Mouse (Mus musculus): Measurements from ENCODE around the gene Epas1. TPM values are rescaled to one million over a fixed set of nuclear protein-coding genes. Genes with fewer than 3 reads are reported as not detected.
A peak's percentile ranks its signal among the peaks of the same experiment; 100 is the strongest.

The Epas1 gene
- polyA plus RNA-seq, 1 experiment from 2014 or later: 5.3 TPM

- Histone ChIP-seq H3K9ac (ENCODE audit: low read length) (no peak overlapping the region), H3K4me1 (ENCODE audit: control insufficient read depth, insufficient read depth, low read length) (no peaks in the 10 kb centered on the region), H3K4me3 (replicated peaks; ENCODE audit: low read length) (no peak overlapping the region), H3K27ac (ENCODE audit: low read length) (no peak overlapping the region), H3K4me2 (ENCODE audit: low read depth, low read length) (no peak overlapping the region), H3K27me3 (ENCODE audit: control insufficient read depth, insufficient read depth, low read length) (no peaks in the 10 kb centered on the region), H3K9me3 (replicated peaks; ENCODE audit: control insufficient read depth, low read length) (no peaks in the 10 kb centered on the region), H3K36me3 (ENCODE audit: control insufficient read depth, insufficient read depth, low read length) (no peaks in the 10 kb centered on the region)
- 58% methylated on average over 9 of the region's 9 CpGs for WGBS
- no peak for ATAC-seq (ENCODE audit: insufficient read depth, low FRiP score)
Observed at GRCm38 (mm10) chr17:86850700-86851337, 97.3 kb downstream of the Epas1 start.

GRCm38 (mm10) chr17:86851782-86852181, 98.3 kb downstream of the Epas1 start:
- no peak overlapping the region for H3K4me3 ChIP-seq (replicated peaks; ENCODE audit: low read length)
- H3K27ac ChIP-seq (ENCODE audit: low read length): no peak overlapping the region
- ATAC-seq (ENCODE audit: insufficient read depth, low FRiP score): no peak
- no peaks in the 10 kb centered on the region for H3K27me3 ChIP-seq (ENCODE audit: control insufficient read depth, insufficient read depth, low read length)
- no peaks in the 10 kb centered on the region for H3K36me3 ChIP-seq (ENCODE audit: control insufficient read depth, insufficient read depth, low read length)
- no peaks in the 10 kb centered on the region for H3K9me3 ChIP-seq (replicated peaks; ENCODE audit: control insufficient read depth, low read length)
- no peaks in the 10 kb centered on the region for H3K4me1 ChIP-seq (ENCODE audit: control insufficient read depth, insufficient read depth, low read length)
- no peak overlapping the region for H3K9ac ChIP-seq (ENCODE audit: low read length)
- 83% methylated on average over 2 of the region's 2 CpGs for WGBS
- no peak overlapping the region for H3K4me2 ChIP-seq (ENCODE audit: low read depth, low read length)

GRCm38 (mm10) chr17:86852591-86853031, 99.1 kb downstream of the Epas1 start:
- Histone ChIP-seq H3K27me3 (ENCODE audit: control insufficient read depth, insufficient read depth, low read length) (no peaks in the 10 kb centered on the region), H3K4me2 (ENCODE audit: low read depth, low read length) (no peak overlapping the region), H3K27ac (ENCODE audit: low read length) (no peak overlapping the region), H3K9ac (ENCODE audit: low read length) (no peak overlapping the region), H3K9me3 (replicated peaks; ENCODE audit: control insufficient read depth, low read length) (no peaks in the 10 kb centered on the region), H3K36me3 (ENCODE audit: control insufficient read depth, insufficient read depth, low read length) (no peaks in the 10 kb centered on the region), H3K4me1 (ENCODE audit: control insufficient read depth, insufficient read depth, low read length) (no peaks in the 10 kb centered on the region), H3K4me3 (replicated peaks; ENCODE audit: low read length) (no peak overlapping the region)
- 68% methylated on average over 13 of the region's 13 CpGs for WGBS
- ATAC-seq (ENCODE audit: insufficient read depth, low FRiP score): no peak

GRCm38 (mm10) chr17:86870586-86870985, 117.1 kb downstream of the Epas1 start:
- Histone ChIP-seq H3K9me3 (replicated peaks; ENCODE audit: control insufficient read depth, low read length) (no peaks in the 10 kb centered on the region), H3K27me3 (ENCODE audit: control insufficient read depth, insufficient read depth, low read length) (no peaks in the 10 kb centered on the region), H3K9ac (ENCODE audit: low read length) (no peak overlapping the region), H3K4me1 (ENCODE audit: control insufficient read depth, insufficient read depth, low read length) (no peaks in the 10 kb centered on the region), H3K4me3 (replicated peaks; ENCODE audit: low read length) (no peak overlapping the region), H3K27ac (ENCODE audit: low read length) (no peak overlapping the region), H3K36me3 (ENCODE audit: control insufficient read depth, insufficient read depth, low read length) (no peaks in the 10 kb centered on the region), H3K4me2 (ENCODE audit: low read depth, low read length) (no peak overlapping the region)
- no peak for ATAC-seq (ENCODE audit: insufficient read depth, low FRiP score)
- 86% methylated on average over 8 of the region's 8 CpGs for WGBS

GRCm38 (mm10) chr17:86872643-86873042, 119.1 kb downstream of the Epas1 start:
- no peak for ATAC-seq (ENCODE audit: insufficient read depth, low FRiP score)
- no peak overlapping the region for H3K9ac ChIP-seq (ENCODE audit: low read length)
- no peak overlapping the region for H3K4me3 ChIP-seq (replicated peaks; ENCODE audit: low read length)
- no peaks in the 10 kb centered on the region for H3K36me3 ChIP-seq (ENCODE audit: control insufficient read depth, insufficient read depth, low read length)
- 60% methylated on average over 6 of the region's 6 CpGs for WGBS
- H3K27me3 ChIP-seq (ENCODE audit: control insufficient read depth, insufficient read depth, low read length): no peaks in the 10 kb centered on the region
- no peak overlapping the region for H3K4me2 ChIP-seq (ENCODE audit: low read depth, low read length)
- no peak overlapping the region for H3K27ac ChIP-seq (ENCODE audit: low read length)
- H3K4me1 ChIP-seq (ENCODE audit: control insufficient read depth, insufficient read depth, low read length): no peaks in the 10 kb centered on the region
- no peaks in the 10 kb centered on the region for H3K9me3 ChIP-seq (replicated peaks; ENCODE audit: control insufficient read depth, low read length)

- H3K27ac ChIP-seq (ENCODE audit: low read length): no peak overlapping the region
- peak; percentile 29; the same call in 1 of the 2 replicates for ATAC-seq (ENCODE audit: insufficient read depth, low FRiP score)
- no peaks in the 10 kb centered on the region for H3K36me3 ChIP-seq (ENCODE audit: control insufficient read depth, insufficient read depth, low read length)
- WGBS: 66% methylated on average over 9 of the region's 9 CpGs
- H3K27me3 ChIP-seq (ENCODE audit: control insufficient read depth, insufficient read depth, low read length): no peaks in the 10 kb centered on the region
- H3K4me2 ChIP-seq (ENCODE audit: low read depth, low read length): no peak overlapping the region
- no peaks in the 10 kb centered on the region for H3K4me1 ChIP-seq (ENCODE audit: control insufficient read depth, insufficient read depth, low read length)
- H3K4me3 ChIP-seq (replicated peaks; ENCODE audit: low read length): no peak overlapping the region
- H3K9me3 ChIP-seq (replicated peaks; ENCODE audit: control insufficient read depth, low read length): no peaks in the 10 kb centered on the region
- H3K9ac ChIP-seq (ENCODE audit: low read length): no peak overlapping the region
Observed at GRCm38 (mm10) chr17:86876940-86877339, 123.4 kb downstream of the Epas1 start.

GRCm38 (mm10) chr17:86877747-86878146, 124.2 kb downstream of the Epas1 start:
- Histone ChIP-seq H3K4me2 (ENCODE audit: low read depth, low read length) (no peak overlapping the region), H3K9me3 (replicated peaks; ENCODE audit: control insufficient read depth, low read length) (no peaks in the 10 kb centered on the region), H3K9ac (ENCODE audit: low read length) (no peak overlapping the region), H3K4me1 (ENCODE audit: control insufficient read depth, insufficient read depth, low read length) (no peaks in the 10 kb centered on the region), H3K27me3 (ENCODE audit: control insufficient read depth, insufficient read depth, low read length) (no peaks in the 10 kb centered on the region), H3K27ac (ENCODE audit: low read length) (no peak overlapping the region), H3K4me3 (replicated peaks; ENCODE audit: low read length) (no peak overlapping the region), H3K36me3 (ENCODE audit: control insufficient read depth, insufficient read depth, low read length) (no peaks in the 10 kb centered on the region)
- ATAC-seq (ENCODE audit: insufficient read depth, low FRiP score): no peak
- 64% methylated on average over 2 of the region's 2 CpGs for WGBS

- H3K9ac ChIP-seq (ENCODE audit: low read length): no peak overlapping the region
- no peak overlapping the region for H3K27ac ChIP-seq (ENCODE audit: low read length)
- no peaks in the 10 kb centered on the region for H3K4me1 ChIP-seq (ENCODE audit: control insufficient read depth, insufficient read depth, low read length)
- no peaks in the 10 kb centered on the region for H3K36me3 ChIP-seq (ENCODE audit: control insufficient read depth, insufficient read depth, low read length)
- no peak overlapping the region for H3K4me2 ChIP-seq (ENCODE audit: low read depth, low read length)
- WGBS: 89% methylated on average over 10 of the region's 10 CpGs
- H3K4me3 ChIP-seq (replicated peaks; ENCODE audit: low read length): no peak overlapping the region
- no peak for ATAC-seq (ENCODE audit: insufficient read depth, low FRiP score)
- no peaks in the 10 kb centered on the region for H3K9me3 ChIP-seq (replicated peaks; ENCODE audit: control insufficient read depth, low read length)
- H3K27me3 ChIP-seq (ENCODE audit: control insufficient read depth, insufficient read depth, low read length): no peaks in the 10 kb centered on the region
Observed at GRCm38 (mm10) chr17:86880056-86880455, 126.6 kb downstream of the Epas1 start.

- no peak for ATAC-seq (ENCODE audit: insufficient read depth, low FRiP score)
- no peak overlapping the region for H3K4me2 ChIP-seq (ENCODE audit: low read depth, low read length)
- H3K27ac ChIP-seq (ENCODE audit: low read length): no peak overlapping the region
- no peak overlapping the region for H3K4me3 ChIP-seq (replicated peaks; ENCODE audit: low read length)
- WGBS: 72% methylated on average over 4 of the region's 4 CpGs
- no peaks in the 10 kb centered on the region for H3K4me1 ChIP-seq (ENCODE audit: control insufficient read depth, insufficient read depth, low read length)
- H3K36me3 ChIP-seq (ENCODE audit: control insufficient read depth, insufficient read depth, low read length): no peaks in the 10 kb centered on the region
- no peak overlapping the region for H3K9ac ChIP-seq (ENCODE audit: low read length)
- H3K9me3 ChIP-seq (replicated peaks; ENCODE audit: control insufficient read depth, low read length): no peaks in the 10 kb centered on the region
- no peaks in the 10 kb centered on the region for H3K27me3 ChIP-seq (ENCODE audit: control insufficient read depth, insufficient read depth, low read length)
Observed at GRCm38 (mm10) chr17:86880461-86881044, 127.1 kb downstream of the Epas1 start.

Measured in stomach, embryonic 16.5 days (tissue).